Mouse (Mus musculus) CD4-positive helper T cell, adult 2 months (primary cell): ENCODE data around the gene Ercc6.

Experiments used
- DNase-seq: peaks from one replicate; pipeline ENCODE4 v3.0.0-alpha.2; 2012; ENCODE audit warnings: low read depth, missing footprints, low spot score

Gene Ercc6

GRCm38 (mm10) chr14:32572519-32572918 is 59.2 kb downstream of the Ercc6 start:
- DNase-seq = no peak

GRCm38 (mm10) chr14:32578420-32578819 is 65.1 kb downstream of the Ercc6 start:
- DNase-seq = no peak

GRCm38 (mm10) chr14:32583696-32584095 is 70.4 kb downstream of the Ercc6 start:
- DNase-seq = no peak

GRCm38 (mm10) chr14:32587013-32587784 is 73.9 kb downstream of the Ercc6 start:
- DNase-seq = peak; percentile 43

GRCm38 (mm10) chr14:32590377-32590776 is 77.1 kb downstream of the Ercc6 start:
- no peak for DNase-seq

- peak; percentile 20 for DNase-seq
Measured at GRCm38 (mm10) chr14:32597232-32598231, 84.2 kb downstream of the Ercc6 start.

- DNase-seq = no peak
Measured at GRCm38 (mm10) chr14:32598437-32599219, 85.3 kb downstream of the Ercc6 start.

GRCm38 (mm10) chr14:32599290-32600041 is 86.1 kb downstream of the Ercc6 start, which contains the start of gene Prrxl1:
TSS of gene Prrxl1 (plus strand) at chr14:32599407.
- no peak for DNase-seq

- DNase-seq = no peak
Measured at GRCm38 (mm10) chr14:32600110-32600509, 86.8 kb downstream of the Ercc6 start.

GRCm38 (mm10) chr14:32605508-32605907 is 92.2 kb downstream of the Ercc6 start:
- no peak for DNase-seq

GRCm38 (mm10) chr14:32606316-32606715 is 93.0 kb downstream of the Ercc6 start:
- no peak for DNase-seq

- peak; percentile 8 for DNase-seq
Measured at GRCm38 (mm10) chr14:32609392-32609791, 96.1 kb downstream of the Ercc6 start.

GRCm38 (mm10) chr14:32617253-32617652 is 103.9 kb downstream of the Ercc6 start:
- DNase-seq = no peak

- no peak for DNase-seq
Measured at GRCm38 (mm10) chr14:32624245-32624644, 110.9 kb downstream of the Ercc6 start.

GRCm38 (mm10) chr14:32624811-32625210 is 111.5 kb downstream of the Ercc6 start:
- no peak for DNase-seq

- DNase-seq = no peak
Measured at GRCm38 (mm10) chr14:32627271-32627670, 114.0 kb downstream of the Ercc6 start.

GRCm38 (mm10) chr14:32628584-32628983 is 115.3 kb downstream of the Ercc6 start:
- no peak for DNase-seq
